Mouse (Mus musculus): Measurements from ENCODE around the gene Pbx4. TPM values are rescaled to one million over a fixed set of nuclear protein-coding genes. Genes with fewer than 3 reads are reported as not detected.

The Pbx4 gene
- total RNA-seq, 2 experiments from 2014 or later = 24.3 to 25.0 TPM

DNA sequence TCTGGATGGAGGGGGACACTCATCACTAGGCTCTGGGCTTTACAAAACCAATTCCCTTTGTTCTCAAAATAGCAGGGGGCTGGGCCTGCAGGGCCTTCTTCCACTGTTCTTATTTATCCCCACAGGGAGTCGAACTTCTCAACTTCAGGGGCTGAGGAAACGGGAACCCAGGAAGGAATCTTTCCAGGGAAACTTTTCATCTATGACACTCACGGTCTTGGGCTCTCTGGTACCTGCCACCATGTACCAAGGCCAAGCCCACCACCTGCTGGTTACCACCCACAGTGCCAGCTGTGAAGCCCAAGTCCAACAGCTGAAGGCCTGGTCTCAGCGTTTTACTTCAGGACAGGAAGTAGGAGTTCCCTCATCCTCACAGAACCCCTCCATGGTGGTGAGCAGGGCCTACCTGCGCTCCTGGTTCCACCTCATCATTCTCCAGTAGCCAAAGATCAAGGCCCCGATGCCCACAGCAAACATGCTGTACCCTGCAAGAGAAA, 62.6 kb downstream of the Pbx4 start:
- intact Hi-C loops (cut with DNase I) = no loop called here
- no peak for DNase-seq

DNA sequence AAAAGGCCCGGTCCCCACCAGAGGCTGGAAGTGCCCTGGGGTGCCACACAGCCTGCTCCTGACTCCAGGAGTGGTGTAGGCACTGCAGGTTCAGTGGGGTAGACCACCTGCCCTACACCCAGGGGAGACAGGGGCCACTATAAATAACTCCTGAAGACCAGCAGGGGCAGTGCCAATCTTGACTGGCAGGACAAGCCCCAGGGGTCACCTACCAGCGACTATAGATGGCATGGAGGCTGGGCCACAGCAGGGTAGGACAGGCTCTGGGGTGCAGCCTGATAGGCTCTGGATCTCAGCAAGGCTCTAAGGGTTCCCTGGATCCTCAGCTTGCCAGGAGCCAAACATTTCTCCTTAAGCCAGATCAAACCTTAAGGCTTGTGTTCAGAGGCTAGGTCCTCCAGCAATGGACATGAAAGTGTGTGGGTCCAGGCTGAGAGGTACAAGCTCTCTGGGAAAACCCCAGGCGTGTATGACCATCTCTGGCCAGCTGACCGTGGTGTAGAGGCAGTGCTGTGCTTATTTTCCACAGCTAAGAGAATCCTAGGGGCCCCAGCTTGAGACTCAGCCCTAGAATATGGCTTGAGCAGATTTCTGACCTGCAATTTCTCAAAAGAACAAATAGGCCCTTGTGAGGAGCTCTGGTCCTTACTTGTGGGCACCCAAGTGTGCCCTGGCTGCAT, 63.6 kb downstream of the Pbx4 start:
- intact Hi-C loops (cut with DNase I) = no loop called here
- DNase-seq = no peak

DNA sequence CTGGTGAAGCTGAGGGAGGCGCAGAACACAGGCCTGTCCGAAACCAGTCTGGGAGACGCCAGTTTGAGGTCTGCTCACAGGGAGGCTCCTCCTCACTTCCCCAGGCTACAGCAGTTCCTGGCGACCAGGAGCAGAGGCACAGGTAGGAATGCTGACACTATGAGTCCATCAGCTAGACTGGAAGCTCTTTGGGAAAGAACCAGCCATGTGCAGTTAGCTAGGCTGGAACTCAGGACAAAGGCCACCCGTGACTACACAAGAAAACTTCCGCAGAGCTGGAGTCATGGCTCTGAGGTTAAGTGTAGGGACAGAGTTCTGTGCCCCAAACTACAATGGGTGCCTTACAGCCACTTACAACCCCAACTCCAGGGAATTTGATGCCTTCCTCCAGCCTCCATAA, 65.6 kb downstream of the Pbx4 start:
- no peak for DNase-seq
- intact Hi-C loops (cut with DNase I) = no loop called here

DNA sequence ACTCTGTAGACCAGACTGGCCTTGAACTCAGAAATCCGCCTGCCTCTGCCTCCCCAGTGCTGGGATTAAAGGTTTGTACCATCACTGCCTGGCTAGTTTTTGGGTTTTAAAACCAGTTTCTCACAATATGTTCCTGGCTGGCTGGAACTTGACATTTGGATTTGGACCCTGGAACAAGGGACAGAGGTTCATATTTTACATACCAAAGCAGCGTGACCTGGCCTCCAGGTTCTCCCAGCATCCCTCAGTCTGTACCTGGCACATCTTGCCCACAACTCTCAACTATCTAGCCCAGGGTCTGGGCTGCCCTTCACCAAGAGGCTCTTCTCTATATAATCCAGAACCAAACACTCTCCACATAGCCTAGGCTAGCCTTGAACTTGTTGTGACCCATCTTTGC, 67.6 kb downstream of the Pbx4 start:
- intact Hi-C loops (cut with DNase I) = no loop called here
- DNase-seq = no peak

DNA sequence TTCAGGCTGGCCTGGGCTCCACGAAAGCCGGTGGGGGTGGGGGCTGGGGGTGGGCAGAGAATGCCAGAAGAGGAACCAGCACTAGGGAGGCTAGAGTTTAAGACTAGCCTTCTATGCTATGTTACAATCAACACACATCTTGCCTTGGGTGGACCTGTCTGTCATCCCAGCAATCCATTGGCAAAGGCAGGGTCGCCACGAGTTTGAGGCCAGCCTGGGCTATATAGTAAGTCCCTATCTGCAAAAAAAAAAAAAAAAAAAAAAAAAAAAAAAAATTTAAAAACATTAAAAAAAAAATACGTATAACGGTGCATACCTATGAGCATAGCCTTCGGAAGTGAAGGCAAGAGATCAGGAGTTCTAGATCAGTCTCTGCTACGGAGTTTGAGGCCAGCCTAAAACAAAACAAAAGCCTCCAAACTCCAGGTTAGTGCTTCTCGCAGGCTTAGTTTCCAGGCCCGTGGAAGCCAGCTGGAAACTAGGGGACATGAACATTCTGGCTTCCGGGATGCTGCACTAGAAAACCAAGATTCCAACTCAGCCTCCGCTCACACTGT, 68.7 kb downstream of the Pbx4 start:
- no peak for DNase-seq
- intact Hi-C loops (cut with DNase I) = no loop called here

DNA sequence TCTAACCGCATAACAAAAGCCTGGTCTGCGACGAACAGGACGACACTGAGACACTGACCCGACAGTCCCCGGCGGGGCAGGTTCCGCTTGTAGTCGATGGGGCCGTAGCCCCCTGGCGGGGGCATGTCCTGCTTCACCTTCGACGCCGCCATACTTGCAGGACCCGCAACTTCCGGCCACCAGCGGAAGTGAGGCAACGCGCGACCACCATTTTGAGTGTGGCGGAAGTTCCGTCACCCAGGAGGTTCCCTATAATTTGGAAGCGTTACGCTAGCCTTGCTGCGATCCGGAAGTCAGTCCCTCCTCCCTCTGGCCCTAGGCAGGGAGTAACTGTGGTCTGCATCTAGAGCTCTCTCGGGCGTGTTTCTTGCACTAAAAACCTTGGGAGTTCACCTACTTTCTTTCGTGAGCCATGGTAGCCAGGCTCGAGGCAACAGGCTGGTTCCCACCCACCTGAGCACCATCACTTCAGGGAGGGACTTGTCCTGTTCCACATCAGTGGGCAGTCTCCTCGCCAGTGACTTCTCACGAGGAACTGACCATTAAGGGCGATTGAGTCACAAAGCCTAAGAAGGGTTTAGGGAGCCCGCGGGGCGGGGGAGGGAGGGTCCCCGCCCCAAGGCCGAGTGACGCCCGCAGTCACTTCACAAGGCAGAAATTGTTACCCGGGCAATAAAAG, 69.3 kb downstream of the Pbx4 start:
- DNase-seq = peak; percentile 96
- intact Hi-C loops (cut with DNase I) = no loop called here

DNA sequence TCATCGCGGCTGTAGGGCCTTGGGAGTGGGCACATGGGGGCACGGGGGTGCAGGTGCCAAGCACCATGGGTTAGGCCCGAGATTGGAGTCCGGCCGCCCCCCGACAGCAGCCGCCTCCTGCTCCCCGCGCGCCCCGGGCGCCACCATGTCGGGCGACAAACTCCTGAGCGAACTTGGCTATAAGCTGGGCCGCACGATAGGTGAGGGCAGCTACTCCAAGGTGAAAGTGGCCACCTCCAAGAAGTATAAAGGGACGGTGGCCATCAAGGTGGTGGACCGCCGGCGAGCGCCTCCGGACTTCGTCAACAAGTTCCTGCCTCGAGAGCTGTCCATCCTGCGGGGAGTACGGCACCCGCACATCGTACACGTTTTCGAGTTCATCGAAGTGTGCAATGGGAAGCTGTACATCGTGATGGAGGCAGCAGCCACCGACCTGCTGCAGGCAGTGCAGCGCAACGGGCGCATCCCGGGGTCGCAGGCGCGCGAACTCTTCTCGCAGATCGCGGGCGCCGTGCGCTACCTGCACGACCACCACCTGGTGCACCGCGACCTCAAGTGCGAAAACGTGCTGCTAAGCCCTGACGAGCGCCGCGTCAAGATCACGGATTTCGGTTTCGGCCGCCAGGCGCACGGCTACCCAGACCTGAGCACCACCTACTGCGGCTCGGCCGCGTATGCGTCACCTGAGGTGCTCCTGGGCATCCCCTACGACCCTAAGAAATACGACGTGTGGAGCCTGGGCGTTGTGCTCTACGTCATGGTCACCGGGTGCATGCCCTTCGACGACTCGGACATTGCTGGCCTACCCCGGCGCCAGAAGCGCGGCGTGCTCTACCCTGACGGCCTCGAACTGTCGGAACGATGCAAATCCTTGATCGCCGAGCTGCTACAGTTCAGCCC, 70.1 kb downstream of the Pbx4 start, which contains the start of the genes Tssk6, Ndufa13 and Yjefn3:
Gene Tssk6 (plus strand): TSS at position 22 of the 900 bp plus-strand sequence.
Gene Ndufa13 (minus strand): TSS at position 396 of the 900 bp plus-strand sequence.
Gene Yjefn3 (minus strand): TSS at position 550 of the 900 bp plus-strand sequence.
- peak; percentile 41 for DNase-seq
- intact Hi-C loops (cut with DNase I) = no loop called here

DNA sequence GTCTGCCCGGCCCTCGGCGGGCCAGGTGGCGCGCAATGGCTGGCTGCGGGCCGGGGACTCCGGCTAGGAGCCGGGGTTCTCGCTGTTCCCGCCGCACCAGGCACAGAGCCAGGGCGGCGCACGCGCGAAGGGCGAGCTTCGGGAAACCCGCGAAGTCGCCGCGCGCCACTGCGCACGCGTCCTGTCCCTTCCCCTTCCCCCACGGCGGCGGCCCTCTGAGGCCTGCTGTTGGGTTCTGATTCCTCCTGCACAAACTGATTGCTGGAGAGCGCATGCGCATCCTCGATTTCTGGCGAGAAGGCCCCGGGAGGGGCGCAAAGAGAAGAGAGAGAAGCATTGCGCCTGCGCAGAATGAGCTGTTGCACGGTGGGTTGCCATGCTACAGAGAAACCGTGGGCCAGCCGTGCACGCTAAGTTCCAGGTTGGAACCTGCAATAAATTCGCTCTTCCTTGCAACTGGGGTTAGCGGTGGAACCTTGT, 70.8 kb downstream of the Pbx4 start:
- intact Hi-C loops (cut with DNase I) = no loop called here
- peak; percentile 100 for DNase-seq

DNA sequence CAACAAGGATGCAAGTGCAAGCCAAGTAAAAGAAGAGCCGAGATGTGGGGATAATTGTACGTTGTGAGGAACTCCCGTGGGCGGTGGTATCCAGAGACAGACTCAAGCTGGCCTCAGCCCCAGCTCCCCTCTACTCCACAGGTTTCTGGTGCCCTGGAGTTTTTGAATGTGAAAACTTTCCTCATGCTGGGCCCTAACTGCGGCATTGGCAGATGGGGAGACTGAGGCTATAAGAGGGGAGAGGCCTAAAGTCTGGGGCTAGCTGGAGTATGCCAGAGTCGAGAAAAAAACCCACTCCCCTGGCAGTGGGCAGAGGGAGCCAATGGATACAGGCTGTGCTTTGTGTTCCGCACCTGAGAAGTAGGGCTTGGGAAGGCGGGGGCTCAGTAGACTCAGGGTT, 71.8 kb downstream of the Pbx4 start:
- intact Hi-C loops (cut with DNase I) = no loop called here

DNA sequence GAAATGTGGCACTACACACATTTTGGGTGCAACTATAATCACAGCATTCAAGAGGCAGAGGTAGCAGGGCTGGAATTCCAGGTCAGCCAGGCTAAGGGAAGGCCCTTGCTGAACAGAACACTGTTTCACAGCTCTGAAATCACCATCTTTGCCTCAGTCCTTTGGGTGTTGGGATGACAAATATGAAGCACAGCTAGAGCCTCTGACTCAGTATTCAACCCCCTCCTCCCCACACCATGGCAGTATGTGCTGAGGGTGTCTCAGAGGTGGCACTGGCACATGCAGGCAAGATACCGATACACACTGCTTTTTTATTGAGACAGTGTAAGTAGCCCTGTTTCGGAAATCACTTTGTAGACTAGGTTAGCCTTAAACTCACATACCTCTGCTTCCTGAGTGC, 74.0 kb downstream of the Pbx4 start:
- no peak for DNase-seq
- intact Hi-C loops (cut with DNase I) = no loop called here

More for the DNA sequence above, 71.8 kb downstream of the Pbx4 start:
- DNase-seq = no peak

DNA sequence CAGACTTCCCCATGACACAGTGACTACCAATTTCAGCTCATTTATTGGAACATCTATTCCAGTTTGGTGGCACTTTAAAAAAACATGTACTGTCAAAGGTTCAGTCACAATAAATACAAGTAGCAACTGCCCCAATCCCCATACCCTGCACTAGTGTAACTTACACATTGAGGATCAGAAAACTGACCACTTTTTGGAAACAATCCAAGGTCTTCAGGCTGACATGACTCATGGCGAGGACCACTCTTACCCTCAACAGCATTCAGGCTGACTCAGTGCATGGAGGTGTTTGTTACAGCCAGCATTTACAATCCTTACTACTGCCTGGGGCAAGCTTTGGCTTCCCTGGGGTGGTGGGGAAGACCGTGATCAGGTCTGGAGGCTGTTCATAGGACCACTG, 74.8 kb downstream of the Pbx4 start:
- DNase-seq = no peak
- intact Hi-C loops (cut with DNase I) = no loop called here

DNA sequence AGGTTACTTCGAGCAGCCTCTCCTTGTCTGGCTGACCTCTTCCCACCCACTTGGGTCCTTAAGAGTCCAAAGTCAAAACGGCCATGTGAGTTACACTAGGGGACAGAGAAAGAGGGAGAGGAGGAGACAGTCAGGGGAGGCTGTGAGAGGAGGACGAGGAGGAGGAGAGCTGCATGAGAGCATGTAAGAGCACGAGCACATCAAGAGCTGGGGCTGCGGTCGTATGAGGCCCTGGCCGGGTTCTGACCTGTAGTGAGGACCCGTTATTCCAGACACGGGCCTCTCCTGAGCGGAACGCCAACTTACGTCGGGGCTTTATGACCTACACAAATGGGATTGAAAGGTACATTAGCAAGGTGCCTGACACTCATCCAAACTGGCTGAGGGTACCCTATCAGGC, 79.6 kb downstream of the Pbx4 start:
- intact Hi-C loops (cut with DNase I) = loop anchor here (10.0 kb wide), 3 partner anchors 123 to 323 kb away; partner anchors contain the start of genes Armc6 and Sugp2
- no peak for DNase-seq

DNA sequence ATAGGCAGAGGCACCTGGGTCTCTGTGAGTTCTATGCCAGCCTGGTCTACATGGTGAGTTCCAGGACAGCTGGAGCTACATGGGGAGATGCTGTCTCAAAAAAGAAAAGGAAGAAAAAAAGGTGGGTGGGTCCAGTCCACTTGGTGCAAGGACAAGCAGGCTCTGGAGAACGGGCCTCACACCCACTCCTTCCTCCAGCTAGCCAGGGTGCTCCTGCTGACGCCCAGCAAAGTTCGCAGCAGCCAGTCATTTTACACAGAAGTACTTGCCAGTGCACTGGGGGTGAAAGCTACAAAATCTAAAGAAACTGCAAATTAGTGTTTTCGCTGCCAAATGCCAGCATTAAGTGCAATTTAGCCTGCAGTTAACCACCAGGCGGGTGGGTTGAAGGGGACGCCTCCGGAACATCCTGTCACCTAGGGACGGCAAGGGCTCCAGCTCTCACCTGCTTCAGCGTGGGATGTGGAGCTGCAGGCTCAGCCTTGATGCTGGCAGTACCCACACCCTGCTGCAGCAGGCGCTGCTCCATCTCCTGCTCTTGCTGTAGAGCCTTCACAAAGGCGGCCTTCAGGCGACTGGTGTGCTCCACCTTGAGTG, 80.3 kb downstream of the Pbx4 start:
- intact Hi-C loops (cut with DNase I) = loop anchor here (10.0 kb wide), 3 partner anchors 122 to 322 kb away; partner anchors contain the start of genes Armc6 and Sugp2
- DNase-seq = no peak

DNA sequence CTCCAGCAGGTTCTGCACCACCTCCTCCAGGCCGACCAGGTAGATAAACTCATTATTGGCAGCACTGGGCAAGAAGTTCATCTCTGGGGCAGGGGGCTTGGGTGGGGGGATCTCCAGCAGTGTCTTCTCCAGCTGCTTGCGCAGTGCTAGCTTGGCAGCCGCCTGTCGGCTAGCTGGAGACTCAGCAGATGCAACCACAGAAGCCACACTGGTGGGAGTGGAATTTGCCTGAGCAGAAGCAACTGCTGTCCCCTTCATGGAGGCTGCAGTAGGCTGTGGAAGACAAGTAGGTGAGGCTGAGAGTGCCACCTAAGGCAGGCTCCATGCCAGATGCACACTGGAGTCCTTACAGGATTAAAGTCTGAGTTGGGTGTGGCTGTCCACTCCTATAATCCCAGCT, 82.2 kb downstream of the Pbx4 start:
- DNase-seq = no peak
- intact Hi-C loops (cut with DNase I) = loop anchor here (10.0 kb wide), 3 partner anchors 120 to 320 kb away; partner anchors contain the start of genes Armc6 and Sugp2

DNA sequence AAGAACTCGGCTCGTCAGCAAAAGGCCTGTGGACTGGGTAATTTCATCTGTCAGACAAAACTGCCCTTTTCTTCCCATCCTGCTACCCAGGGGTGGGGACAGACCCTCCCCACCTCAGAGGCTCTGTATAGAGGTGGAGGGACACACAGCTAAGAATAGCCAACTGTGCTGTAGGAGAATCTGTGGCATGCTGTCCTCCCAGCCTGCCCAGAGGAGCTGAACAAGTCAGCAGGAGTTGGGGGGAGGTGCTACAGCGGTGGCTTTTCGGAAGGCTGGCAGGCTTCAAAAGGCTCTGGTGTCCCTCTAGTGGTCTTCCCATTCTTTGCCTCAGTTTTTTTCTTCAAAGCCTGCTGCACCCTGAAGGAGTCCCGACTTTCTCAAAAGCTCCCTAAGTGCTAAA, 83.5 kb downstream of the Pbx4 start:
- peak; percentile 46 for DNase-seq
- intact Hi-C loops (cut with DNase I) = loop anchor here (10.0 kb wide), 3 partner anchors 119 to 319 kb away; partner anchors contain the start of genes Armc6 and Sugp2

DNA sequence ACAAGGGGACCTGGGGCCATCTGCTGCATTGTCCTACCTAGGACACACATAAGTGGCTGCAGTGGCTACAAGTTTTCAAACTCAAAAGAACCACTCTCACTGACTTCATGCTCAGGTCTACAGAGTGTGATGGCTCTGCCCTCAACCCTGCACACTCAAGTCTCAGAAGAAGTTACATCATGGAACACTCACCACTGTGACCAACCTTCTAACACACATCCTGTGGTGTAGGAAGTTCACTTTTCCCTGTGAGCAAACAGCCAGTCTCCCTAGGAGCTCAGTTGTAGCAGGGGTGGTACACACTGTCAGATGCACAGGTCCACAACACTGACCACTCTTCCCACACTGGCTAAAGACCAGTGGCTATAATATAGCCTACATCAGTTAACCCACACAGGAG, 86.2 kb downstream of the Pbx4 start:
- intact Hi-C loops (cut with DNase I) = loop anchor here (10.0 kb wide), 3 partner anchors 116 to 316 kb away; partner anchors contain the start of genes Armc6 and Sugp2
- no peak for DNase-seq

DNA sequence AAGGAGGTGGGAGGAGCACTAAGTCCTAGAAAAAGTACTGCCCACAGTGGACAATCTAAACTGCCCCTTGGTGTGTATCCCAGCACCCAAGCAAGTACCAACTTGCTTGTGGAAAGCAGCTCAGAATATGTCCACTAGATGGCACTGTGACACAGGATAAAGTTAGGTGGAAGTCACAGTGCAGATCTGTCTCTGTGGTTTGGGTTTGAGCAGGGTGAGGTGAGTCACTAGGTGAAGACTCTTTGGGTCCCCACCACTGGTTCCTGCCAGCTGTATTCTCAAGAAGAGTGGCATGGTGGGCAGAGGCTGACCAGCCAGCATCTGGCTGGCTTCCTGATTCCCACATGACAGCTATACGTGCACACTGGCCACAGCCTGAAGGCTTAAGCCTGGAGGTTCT, 86.7 kb downstream of the Pbx4 start:
- peak; percentile 66 for DNase-seq
- intact Hi-C loops (cut with DNase I) = loop anchor here (10.0 kb wide), 3 partner anchors 116 to 316 kb away; partner anchors contain the start of genes Armc6 and Sugp2

DNA sequence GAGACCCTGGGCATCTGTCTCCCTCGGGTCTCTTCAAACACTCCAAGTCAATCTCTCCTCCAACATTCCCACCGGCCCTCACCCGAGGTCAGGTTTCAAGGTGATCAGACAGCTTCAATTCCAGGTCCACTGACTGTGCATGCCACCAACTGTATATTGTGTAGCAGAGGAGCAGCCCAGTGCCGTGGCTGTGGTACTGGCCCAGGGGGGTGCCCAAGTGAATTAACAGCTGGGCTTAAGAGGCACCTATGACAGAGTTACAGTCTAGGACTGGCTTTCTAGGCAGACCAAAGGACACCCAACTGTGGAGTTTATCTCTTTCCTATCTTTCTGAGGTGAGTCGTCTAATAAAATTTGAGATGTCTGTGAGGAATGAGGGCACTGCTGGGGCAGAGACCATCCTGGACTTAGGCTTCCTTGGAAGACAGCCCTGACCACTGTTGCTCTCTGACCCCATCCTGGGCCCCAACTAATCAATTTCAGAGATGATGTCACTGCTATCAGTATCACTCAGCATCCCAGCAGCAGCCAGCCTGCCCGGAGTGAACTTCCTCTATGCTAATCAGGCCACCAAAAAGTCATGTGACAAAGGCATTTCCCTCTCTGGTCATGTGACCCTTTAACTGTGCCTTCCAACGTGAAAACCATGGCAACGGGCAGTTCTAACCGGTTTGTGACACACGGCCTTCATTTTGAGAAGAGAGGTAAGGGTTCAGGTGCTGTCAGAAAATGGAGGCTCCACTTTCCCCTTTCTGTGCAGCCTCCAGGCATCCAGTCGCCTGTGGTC, 87.8 kb downstream of the Pbx4 start:
- intact Hi-C loops (cut with DNase I) = loop anchor here (10.0 kb wide), 3 partner anchors 115 to 315 kb away; partner anchors contain the start of genes Armc6 and Sugp2
- no peak for DNase-seq

DNA sequence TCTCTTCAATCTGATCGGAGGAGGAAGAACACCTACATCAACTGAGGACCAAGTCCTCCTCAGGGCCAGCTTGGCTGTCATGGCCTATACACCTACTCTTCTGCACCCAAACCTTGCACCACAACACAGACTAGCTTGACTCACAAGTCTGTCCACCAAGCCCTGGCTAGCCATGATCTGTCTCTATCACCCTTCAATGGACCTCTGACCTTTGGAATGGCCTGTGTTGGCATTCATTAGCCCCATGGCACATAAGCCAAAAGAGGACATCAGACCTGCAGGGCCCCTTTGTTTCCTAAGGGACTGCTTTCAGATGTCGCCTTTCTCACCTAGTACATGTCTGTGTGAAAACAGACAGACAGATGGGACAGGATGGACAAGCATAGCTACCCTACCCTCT, 88.8 kb downstream of the Pbx4 start:
- intact Hi-C loops (cut with DNase I) = no loop called here
- no peak for DNase-seq

All from left cerebral cortex, postnatal 4 days (tissue).